Mouse (Mus musculus): Measurements from ENCODE around the gene Actl10.
A peak's percentile ranks its signal among the peaks of the same experiment; 100 is the strongest.

The Actl10 gene

DNA sequence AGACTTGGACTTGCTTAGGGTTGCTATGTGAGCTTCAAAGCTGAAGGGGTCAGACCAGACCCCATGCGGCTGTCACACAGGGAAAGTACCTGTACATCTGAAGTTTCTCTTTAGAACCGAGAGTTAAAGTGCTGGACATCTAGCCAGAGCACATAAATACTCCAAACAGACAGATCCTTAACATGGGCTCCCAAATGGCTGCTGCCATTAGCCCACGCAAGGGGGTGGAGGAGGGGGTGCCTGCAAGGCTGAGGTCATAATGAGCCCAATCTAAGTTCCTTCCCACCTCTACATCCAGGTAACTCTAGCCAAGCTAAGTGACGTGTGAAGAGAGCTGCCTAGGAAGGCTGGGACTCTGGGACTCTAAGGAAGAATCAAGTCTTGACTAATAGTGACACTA is at the start of gene Actl10:
TSS of gene Actl10 (plus strand) at position 301 of the 400 bp plus-strand sequence.
- DNase-seq, result no peak

DNA sequence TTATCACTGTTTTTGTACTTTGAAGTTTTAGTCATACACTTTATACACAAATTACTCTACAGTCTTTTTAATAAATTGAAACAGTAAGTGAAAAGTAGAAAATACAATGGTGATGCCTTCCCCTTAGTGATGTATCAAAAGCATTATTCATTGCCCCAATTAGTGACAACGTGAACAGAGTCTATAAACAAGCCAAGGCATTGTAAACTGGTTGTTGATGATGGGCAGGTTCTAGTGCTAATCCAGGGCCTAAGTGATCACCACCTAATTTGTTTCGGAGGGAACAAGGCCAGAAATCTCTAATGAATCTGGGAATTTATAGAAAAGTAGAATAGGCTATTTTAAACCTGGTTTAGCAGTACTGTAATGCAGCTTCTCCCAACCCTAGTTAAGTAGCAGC is 44.5 kb upstream of the Actl10 start:
- no peak for DNase-seq

DNA sequence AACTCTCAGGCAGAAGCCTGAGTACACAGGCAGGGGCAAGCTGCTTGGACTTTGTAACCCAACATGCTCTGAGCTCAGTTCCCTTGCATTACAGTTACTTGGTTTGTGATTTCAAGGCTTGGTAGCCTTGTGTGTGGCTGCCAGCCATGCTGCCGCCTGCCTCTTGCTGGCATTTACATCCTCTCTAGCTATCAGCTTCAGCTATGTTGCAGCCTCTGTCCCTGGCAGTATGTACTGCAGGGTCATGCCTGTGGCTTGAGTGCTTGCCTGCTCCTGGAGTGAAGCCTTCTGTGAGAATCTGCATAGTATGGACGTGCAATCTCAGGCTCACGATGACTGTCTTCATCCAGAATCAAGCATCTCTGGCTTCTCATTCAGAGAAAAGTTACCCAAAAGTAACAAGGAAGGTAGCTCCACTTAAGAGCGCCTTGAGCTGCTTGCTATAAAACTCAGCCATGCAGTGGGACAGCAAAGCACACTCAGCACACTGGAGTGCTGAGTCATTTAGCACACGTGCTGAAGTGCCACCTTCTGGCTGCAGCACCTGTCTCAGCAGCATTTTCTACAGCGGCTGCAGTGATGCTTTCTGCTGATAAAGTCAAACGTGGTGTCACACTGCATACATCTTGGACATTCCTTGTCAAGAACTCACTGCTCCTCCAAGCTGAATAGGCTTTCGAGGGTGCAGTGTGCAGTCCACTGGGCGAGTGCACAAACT is 43.9 kb upstream of the Actl10 start:
- peak; percentile 58 for DNase-seq

DNA sequence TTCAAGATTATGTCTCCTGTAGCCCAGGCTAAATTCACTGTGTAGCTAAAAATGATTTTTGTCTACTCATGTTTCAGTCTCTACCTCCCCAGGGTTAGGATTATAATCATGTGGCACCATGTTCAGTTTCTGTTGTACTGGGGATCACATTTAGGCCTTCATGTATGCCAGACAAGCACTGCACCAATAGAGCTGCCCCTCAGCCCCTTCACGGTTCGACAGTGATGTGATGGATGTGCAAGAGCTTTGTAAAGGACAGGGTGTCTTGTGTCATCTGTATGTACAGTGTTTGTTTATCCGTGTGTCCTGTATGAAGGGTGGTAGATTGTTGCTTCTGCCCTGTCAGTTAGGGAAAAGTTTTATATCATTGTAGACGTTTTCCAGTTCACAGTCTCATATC is 43.1 kb upstream of the Actl10 start:
- no peak for DNase-seq

DNA sequence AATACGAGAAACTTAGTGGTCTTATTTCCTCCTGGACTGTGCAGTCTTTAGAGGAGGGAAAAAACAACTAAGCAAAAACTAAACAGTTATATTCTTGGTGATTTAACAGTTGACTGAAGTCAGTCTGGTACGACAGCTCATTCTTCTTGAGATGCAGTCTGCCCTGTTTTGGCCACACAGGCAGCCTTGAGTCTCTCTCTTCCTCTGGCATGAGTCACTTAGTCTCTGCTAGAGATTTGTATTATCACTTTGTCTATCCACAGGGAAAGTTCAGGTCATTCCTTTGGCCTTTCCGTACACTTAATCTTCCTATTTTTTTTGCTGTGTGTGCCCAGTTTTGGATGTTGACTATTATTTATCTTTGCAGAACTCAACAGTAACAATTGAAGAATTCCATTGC is 41.4 kb upstream of the Actl10 start:
- no peak for DNase-seq

DNA sequence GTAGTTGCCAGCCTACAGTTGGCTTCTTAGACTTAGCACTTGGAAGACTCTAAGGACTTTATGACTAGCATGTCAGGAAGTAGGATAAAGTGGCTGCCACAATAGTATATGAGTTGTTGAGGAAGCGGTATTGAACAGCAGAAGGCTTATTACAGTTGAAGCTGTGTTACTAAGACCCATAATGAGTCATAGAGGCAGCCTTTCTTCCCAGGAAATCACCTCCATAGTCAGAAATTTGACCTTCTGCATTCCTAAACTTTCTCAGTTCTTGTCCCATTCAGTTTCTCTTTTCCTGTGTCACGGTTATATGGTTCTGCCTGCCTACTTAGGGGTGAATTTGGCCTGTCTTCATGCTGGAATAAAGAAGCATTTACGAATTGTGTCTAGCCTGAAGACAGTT is 34.6 kb upstream of the Actl10 start:
- no peak for DNase-seq

DNA sequence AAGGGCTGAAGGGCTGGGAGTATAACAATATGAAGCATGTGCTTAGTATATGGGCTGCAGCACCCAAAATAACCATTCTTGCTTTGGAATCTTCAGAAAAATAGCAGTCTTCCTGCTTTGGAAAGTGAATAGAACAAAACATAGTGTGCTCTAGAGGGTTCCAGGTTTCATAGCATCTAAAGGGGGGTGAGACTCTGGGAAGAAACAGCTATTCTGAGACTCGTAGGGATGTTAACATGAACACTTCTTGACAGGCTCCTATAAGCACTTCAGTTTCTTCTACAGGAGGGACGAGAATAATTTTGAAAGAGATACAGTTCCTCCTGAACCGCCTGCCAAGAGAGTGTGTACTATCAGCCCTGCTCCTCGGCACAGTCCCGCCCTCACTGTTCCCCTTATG is 34.2 kb upstream of the Actl10 start:
- DNase-seq, result no peak

DNA sequence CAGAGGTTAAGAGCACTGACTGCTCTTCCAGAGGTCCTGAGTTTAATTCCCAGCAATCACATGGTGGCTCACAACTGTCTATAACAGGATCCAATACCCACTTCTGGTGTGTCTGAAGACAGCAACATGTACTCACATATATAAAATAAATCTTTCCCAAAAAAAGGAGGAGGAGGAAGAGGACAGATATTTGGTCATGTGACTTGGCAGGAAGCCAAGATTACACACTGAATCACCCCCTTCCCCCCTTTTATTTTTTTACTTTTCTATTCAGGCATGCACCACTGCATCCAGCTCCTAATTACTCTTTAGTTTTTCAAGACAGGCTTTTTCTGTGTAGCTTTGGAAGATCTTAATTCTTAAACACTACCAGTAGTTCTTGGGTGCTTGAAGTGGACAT is 30.1 kb upstream of the Actl10 start:
- no peak for DNase-seq

DNA sequence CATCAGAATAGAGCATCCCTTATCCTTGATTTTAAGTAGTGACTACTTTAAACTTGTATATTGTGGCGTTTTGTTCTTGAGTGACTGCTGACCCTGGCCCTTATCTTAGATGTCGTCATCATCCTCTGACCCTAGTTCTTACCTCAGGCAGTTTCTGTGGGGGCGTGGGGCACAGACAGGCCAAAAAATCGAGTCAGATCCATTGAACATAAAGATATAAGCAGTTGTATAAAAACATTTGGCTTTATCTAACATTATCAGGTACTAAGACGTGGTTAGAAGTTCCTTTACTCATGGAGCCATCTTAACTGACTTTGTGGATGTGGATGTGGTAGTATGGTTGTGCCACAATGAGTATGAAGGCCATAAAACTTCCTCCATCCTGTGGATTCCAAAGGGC is 29.2 kb upstream of the Actl10 start:
- DNase-seq, result no peak

DNA sequence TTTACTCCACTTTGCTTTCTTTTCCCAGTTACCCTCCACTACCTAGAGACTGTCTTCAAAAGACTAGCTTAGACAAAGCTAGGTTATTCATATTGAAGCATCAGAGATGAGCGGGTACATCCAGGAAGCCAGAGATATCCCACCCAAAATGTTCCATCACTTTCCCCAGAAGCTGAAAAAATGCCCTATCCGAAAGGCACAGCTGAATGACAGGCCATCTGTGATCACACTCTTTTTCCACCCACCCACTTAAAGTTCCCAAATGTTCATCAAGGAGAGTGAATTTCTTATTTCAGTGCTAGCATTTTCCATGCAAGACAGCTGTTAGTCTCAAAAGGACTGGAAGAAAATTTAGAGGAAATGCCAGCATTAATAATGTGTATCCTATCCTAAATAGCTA is 26.3 kb upstream of the Actl10 start:
- no peak for DNase-seq

DNA sequence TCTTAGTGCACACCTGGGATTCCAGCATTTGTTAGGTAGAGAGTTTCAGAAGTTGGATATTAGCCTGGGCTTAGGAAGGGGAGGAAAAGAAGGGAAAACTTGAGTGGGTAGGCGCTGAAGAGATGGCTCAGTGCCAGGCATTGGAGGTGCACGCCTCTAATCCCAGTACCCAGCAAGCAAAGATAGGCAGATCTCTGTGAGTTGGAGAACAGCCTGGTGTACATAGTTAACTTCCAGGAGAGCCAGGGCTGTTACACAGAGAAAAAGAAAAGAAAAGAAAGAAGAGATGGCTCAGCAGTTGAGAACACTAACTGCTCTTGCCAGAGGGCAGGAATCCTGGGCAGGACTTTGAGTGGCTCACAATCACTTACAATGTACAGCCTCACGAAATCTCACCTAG is 25.0 kb upstream of the Actl10 start:
- no peak for DNase-seq

DNA sequence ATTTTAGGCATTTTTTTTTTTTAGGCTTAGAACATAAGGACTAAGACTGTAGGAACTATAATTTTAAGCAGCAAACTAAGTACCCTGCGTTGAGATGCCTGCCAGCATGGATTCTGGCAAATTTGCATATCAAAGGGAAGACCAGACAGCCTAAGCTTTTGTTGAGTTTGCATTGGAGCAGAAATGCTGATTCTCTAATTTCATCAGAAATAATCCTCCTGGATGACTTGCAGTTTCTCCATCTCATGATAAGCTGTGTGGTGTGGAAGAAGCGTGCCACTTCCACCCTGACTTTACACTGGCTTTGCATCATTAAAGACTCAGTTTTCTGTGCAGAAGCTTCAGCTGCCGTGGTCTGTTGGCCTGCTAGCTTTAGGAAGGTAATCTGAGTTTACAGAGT is 18.7 kb upstream of the Actl10 start:
- DNase-seq, result no peak

DNA sequence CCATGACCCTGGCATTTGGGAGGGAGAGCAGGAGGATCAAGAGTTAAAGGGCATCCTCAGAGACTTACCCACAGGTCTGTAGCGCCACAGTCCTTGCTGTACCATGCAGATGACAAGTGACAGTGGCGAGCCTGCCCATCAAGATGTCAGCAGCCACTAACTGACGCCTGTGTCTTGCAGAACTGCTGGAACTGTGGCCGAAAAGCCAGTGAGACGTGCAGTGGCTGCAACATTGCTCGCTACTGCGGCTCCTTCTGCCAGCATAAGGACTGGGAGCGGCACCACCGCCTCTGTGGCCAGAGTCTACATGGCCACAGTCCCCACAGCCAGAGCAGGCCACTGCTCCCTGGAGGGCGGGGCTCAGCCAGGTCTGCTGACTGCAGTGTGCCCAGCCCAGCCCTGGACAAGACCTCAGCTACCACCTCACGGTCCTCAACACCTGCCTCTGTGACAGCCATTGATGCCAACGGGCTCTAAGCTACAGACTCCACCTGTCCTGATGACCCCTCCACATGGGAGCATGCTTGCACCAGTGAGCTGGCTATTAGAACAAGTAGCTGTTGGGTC is 16.8 kb upstream of the Actl10 start:
- DNase-seq, result no peak

DNA sequence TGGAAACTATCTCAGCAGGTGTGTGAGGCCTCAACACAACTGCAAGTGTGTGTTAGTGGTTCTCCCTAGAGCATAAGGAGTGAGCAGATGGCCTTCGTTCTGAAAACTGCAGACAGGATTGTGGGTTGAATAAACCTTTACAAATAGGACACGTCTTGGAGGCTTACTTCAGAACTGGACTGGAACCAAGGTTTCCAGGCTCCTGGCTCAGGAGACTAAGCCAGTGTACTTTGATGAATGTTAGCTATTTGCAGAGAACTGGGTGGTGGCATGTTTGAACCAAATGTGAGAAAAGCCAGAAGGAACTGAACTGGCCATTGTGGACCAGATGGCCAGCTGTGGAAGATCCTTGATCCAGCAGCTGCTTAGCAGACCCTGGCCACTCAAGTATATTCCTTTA is 13.3 kb upstream of the Actl10 start:
- DNase-seq, result no peak

DNA sequence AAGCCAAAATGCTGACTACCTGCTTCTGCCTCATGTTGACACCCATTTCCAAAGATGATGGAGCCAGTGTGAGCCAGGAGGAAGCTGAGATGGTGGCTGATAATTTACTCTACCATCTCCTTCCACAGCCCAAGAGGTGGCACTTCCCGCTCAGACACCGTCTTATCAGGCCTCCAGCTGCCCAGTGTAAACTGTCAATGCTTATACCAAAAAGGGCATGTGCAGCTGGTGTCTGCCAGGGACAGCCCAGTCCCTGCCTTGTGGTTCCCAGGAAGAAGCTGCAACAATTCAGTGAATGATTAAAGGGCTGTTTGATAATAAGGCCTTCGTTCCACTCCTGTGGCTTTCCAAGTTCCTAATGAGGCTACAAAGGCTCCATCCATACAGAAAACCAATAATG is 12.9 kb upstream of the Actl10 start:
- no peak for DNase-seq

DNA sequence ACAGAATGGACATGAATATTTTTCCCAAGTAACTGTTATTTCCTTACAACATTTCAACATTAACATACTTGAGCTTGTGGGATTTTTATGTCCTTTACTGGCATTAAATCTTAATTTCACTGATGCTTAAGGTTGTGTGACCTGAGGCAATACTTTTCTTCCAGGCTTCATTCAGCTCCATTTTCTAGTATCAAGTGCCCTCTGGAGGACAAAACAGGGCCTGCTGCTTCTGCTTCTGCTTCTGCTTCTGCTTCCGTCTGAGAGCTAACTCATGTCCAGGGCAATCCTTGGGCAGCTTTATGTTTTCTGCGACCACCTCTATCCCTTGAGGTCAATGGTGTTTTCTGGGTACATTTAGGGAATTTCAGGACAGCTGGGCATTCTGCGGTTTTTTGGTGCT is 11.9 kb upstream of the Actl10 start:
- DNase-seq, result no peak

DNA sequence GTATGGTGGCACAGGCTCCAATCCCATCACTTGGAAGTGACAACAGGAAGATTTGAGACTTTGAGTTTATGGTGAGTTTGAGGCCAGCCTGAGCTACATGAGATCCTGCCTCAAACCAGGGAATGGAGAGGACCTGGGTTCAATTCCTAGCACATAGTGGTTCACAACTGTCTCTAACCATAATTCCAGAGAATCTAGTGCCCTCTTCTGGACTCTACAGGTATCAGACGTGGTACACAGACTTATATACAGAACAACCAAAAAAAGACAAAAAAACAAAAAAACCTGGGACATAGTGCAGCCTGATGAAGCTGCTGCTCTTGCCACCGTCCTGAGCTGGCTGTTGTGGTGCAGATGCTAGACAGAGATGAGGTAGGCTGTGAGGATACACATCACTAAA is 9.9 kb upstream of the Actl10 start:
- no peak for DNase-seq

DNA sequence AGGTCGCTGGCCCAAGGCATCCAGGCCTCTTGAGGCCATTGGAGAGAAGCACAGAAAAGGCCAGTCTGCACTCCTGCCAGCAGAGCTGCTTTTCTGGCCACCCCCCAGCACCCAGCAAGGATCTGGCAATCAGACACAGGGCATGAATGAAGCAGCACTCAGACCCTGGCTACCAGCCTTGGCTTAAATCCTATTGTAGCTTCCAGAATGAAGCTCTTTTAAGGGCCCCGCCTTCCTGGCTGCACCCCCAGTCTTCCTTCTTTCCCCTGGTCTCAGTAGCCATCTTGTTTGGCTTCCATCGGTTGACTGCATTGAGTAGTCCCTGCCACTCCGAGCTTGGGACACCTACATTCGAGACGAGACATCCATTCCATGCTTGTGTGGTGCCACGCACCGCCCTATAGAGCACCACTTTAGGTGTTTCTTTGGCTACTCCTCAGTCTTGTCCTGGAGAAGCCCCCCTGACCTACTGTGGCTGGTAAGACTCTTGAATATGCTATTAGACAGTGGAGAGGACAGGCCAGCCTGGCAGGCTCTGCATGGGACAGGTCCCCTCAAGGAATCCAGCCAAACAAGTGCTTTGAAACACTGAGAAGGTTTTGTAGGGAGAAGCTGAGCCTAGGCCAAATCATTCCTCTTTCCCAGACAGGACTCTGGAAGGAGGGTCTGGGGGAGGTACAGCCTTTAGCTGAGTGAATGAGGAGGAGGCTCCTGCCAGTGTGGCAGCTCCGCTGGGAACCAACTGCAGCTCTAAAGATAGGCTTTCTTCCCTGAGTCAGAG is 7.8 kb upstream of the Actl10 start:
- peak; percentile 97 for DNase-seq

DNA sequence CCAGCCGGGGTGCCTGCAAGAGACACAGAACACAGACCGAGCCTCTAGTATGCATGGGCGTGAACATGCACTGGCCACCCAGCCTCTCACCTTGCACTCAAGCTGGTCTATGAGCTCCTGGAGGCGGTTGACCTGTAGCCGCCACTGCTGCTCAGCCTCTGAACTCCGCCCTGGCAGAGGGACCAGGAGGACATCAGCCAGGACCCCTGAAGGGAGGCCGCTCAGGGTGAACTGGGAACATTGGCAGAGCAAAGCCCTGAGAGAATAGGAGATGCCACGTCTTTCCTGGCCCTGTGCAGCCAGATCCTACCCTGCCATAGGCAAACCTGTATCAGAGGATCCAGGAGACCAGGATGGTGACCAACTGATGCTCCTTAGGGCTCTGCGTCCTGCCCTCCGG is 4.9 kb upstream of the Actl10 start, which contains the start of gene 1700003F12Rik:
TSS of gene 1700003F12Rik (plus strand) at position 375 of the 400 bp plus-strand sequence.
- DNase-seq, result peak; percentile 19

DNA sequence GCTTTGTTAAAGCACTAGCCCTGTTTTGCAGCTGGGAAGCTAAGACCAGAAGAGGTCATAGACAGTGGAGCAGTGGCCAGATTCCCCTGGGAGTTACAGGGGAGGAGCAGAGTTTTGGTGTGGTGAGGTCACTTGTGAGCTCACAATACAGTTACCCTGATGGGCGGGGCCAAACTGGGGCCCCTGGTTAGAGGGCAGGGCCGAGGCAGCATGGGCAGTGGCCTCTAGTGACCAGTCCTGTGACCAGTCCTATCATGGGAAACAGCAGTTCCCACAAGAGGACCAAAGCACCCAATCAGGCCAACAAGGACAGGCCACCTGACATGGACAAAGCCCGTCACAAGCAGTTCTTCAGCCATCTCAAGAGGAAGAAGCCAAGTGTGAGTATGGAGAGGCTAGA is 2.9 kb upstream of the Actl10 start:
- DNase-seq, result no peak

DNA sequence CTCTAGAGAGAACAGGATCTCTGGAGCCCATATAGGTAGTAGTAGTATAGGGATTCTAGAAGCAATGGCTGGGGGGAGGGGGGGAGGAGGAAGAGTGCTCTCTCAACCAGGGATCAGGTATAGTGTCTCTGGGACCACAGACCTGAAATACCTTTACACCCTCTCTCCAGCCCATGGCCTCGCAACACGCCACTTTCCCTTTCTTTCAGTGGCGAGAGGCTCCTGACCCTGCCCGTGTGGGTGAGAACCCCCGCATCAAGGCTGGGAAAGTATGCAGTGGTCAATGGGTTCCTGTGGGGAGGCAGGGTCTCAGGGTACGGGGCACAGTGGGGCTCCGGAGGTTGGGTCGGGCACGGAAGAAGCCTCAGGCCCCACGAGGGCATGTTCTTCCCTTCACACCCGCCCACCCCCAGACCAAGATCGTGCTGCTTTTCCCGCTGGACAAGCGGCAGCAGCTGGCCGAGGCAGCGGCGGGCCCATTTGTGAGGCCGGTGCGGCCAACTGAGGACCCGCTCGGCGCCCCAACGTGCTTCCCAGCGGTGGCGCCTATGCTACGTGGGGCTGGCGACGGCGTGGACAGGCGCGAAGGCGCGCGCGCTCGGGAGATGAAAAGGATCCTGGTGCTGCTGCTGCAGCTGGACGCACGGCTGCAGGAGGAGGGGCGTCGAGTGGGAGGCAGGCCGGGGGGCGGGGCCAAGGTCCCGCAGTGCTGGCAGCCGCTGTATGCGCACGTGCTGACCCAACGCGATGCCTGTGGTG is 2.3 kb upstream of the Actl10 start:
- DNase-seq, result no peak

DNA sequence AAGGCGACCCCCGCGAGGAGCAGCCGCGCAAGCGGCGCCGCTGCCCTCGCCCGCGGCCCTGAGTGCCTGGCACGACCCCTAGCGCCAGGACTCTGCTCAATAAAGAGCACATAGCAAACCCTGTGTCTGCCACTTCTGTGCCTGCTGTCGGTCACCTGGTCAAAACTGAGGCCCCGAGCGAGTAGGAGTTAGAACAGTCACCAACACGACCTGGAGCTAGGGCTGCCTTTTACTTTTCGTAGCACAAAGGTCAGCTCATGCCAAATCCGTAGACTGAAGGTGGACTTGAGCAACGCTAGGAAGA is 1.7 kb upstream of the Actl10 start:
- DNase-seq, result no peak

DNA sequence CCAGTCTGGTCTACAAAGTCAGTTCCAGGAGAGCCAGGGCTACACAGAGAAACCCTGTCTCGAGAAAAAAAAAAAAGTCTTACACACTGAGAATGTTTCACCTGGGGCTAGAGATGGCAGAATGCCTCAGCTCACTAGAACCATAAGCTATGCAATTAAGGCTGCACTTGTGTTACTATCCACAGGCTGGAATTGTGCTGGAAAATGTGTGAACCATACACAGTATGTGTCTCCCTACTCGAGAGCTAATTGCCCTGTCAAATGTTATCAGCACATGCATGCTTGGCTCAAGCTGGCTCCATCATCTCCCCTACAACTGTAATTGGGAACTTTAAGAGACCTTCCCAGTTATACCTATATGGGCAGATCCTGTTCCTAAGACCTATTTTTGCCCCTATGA is 639 bp upstream of the Actl10 start:
- DNase-seq, result no peak

DNA sequence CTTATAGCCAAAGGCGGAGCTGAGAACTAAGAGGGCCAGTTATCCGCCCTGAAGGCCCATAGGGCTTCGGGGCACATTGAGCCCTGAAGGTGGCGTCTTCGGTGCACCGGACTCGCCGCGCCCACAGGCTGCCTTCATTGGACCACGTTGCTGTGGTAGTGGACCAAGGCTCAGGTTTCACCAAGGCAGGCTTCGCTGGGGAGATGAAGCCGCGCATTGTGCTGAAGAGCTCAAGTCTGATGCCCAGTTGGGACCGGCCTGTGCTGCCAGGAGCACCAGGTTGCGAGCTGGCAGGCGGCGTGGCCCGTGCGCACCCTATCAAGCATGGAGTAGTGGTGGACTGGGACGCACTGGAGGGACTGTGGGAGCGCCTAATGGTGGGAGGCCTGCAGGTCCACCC is 351 bp downstream of the Actl10 start:
- no peak for DNase-seq

Data from cerebellum, adult 8-10 months (tissue).